8 mouse cellular contexts compared by ENCODE assay signal in genomic region chr11:113539502-113540209, GRCm38 (mm10).
A peak's percentile ranks its signal among the peaks of the same experiment; 100 is the strongest.
DNase-seq lines count a peak whose midpoint lies in the region; ATAC-seq and TF ChIP-seq lines count a peak whose summit lies in the region.

No protein-coding gene starts in this region.

- no peaks in the 10 kb centered on the region for H3K36me3 ChIP-seq in forebrain, postnatal 0 days (ENCODE audit: insufficient read depth)
- H3K36me3 ChIP-seq in hindbrain, embryonic 16.5 days (ENCODE audit: control insufficient read depth, insufficient read depth, low read length) = no peaks in the 10 kb centered on the region
- H3K36me3 ChIP-seq in stomach, postnatal 0 days (ENCODE audit: control insufficient read depth, insufficient read depth, low read length) = no peaks in the 10 kb centered on the region

- no peaks in the 10 kb centered on the region for H3K9me3 ChIP-seq in forebrain, postnatal 0 days (ENCODE audit: low read length)
- no peaks in the 10 kb centered on the region for H3K9me3 ChIP-seq in hindbrain, embryonic 16.5 days (ENCODE audit: control insufficient read depth, low read length)
- H3K9me3 ChIP-seq in stomach, postnatal 0 days (ENCODE audit: control insufficient read depth, low read length) = no peaks in the 10 kb centered on the region

- no peak for TF ChIP-seq CTCF in forebrain, postnatal 0 days (IDR thresholded peaks at IDR 0.05; ENCODE audit: low read depth)
- no peak for TF ChIP-seq CTCF in stomach, postnatal 0 days (IDR thresholded peaks at IDR 0.05; ENCODE audit: low read depth)

- H3K4me1 ChIP-seq in forebrain, postnatal 0 days (ENCODE audit: insufficient read depth) = no peaks in the 10 kb centered on the region
- H3K4me1 ChIP-seq in hindbrain, embryonic 16.5 days (ENCODE audit: control insufficient read depth, insufficient read depth, low read depth, low read length) = no peaks in the 10 kb centered on the region
- H3K4me1 ChIP-seq in stomach, postnatal 0 days (replicated peaks; ENCODE audit: control insufficient read depth, insufficient read depth) = no peaks in the 10 kb centered on the region

- peak; percentile 96 for ATAC-seq in forebrain, postnatal 0 days
- peak; percentile 93 for ATAC-seq in hindbrain, embryonic 16.5 days
- ATAC-seq in stomach, postnatal 0 days (ENCODE audit: low FRiP score, low TSS enrichment) = no peak

- no peaks in the 10 kb centered on the region for H3K27me3 ChIP-seq in forebrain, postnatal 0 days (ENCODE audit: insufficient read depth, low read length)
- no peaks in the 10 kb centered on the region for H3K27me3 ChIP-seq in hindbrain, embryonic 16.5 days (replicated peaks; ENCODE audit: control insufficient read depth, insufficient read depth, low read length)
- no peaks in the 10 kb centered on the region for H3K27me3 ChIP-seq in stomach, postnatal 0 days (ENCODE audit: control insufficient read depth, insufficient read depth, low read length)

- peak; percentile 27 to 53 for DNase-seq in left cerebral cortex, adult 18-20 months (ENCODE audit: low spot score in 2 of 2)
- DNase-seq in left cerebral cortex, adult 11 months (ENCODE audit: low spot score) = no peak
- peak; percentile 93 for DNase-seq in forebrain, postnatal 0 days
- peak; percentile 62 for DNase-seq in lung, postnatal 36 days
- peak; percentile 29 for DNase-seq in stomach, postnatal 0 days (ENCODE audit: low spot score)
- no peak for DNase-seq in spleen, postnatal 36 days (ENCODE audit: low spot score in 2 of 2)
- DNase-seq in kidney, adult 8-10 months = no peak

- H3K9ac ChIP-seq in forebrain, postnatal 0 days = no peak overlapping the region
- H3K9ac ChIP-seq in hindbrain, embryonic 16.5 days (ENCODE audit: low read depth, low read length) = no peak overlapping the region
- no peak overlapping the region for H3K9ac ChIP-seq in stomach, postnatal 0 days (ENCODE audit: low read length)

- peak overlapping the region; percentile 13; the same call in 1 of the 2 replicates for H3K4me2 ChIP-seq in forebrain, postnatal 0 days (ENCODE audit: low read depth)
- H3K4me2 ChIP-seq in hindbrain, embryonic 16.5 days (ENCODE audit: low read length) = no peak overlapping the region
- H3K4me2 ChIP-seq in stomach, postnatal 0 days (replicated peaks; ENCODE audit: low read depth) = no peak overlapping the region

- H3K4me3 ChIP-seq in forebrain, postnatal 0 days (ENCODE audit: low read depth, low read length) = no peak overlapping the region
- no peak overlapping the region for H3K4me3 ChIP-seq in hindbrain, embryonic 16.5 days (ENCODE audit: low read length)
- no peak overlapping the region for H3K4me3 ChIP-seq in stomach, postnatal 0 days (ENCODE audit: low read depth, low read length)

- 22% methylated on average over 15 of the region's 15 CpGs for WGBS in forebrain, postnatal 0 days
- WGBS in hindbrain, embryonic 16.5 days = 24% methylated on average over 15 of the region's 15 CpGs
- 44% methylated on average over 15 of the region's 15 CpGs for WGBS in stomach, postnatal 0 days

- TF ChIP-seq EP300 in stomach, postnatal 0 days (optimal IDR thresholded peaks at IDR 0.05) = no peak

- H3K27ac ChIP-seq in forebrain, postnatal 0 days (ENCODE audit: low read depth, low read length) = peak overlapping the region; percentile 81
- peak overlapping the region; percentile 60 for H3K27ac ChIP-seq in hindbrain, embryonic 16.5 days (ENCODE audit: low read depth, low read length)
- H3K27ac ChIP-seq in stomach, postnatal 0 days (replicated peaks) = no peak overlapping the region

Comparison
In these comparisons a context has a peak if more than half of its experiments do, and no peak if none do; other contexts are left out.
1. DNase-seq: peak in left cerebral cortex, adult 18-20 months (2 of 2), forebrain, postnatal 0 days (single experiment), lung, postnatal 36 days (single experiment) and stomach, postnatal 0 days (single experiment); none in left cerebral cortex, adult 11 months (single experiment), spleen, postnatal 36 days (0 of 2) and kidney, adult 8-10 months (0 of 2).